Mouse (Mus musculus): Measurements from ENCODE around the gene Fastk.

- TF ChIP-seq POLR2A (IDR thresholded peaks at IDR 0.05; ENCODE audit: insufficient read depth, low read depth, low read length) (peak; percentile 81), CTCF (IDR thresholded peaks at IDR 0.05; ENCODE audit: insufficient read depth, low read depth, low read length) (no peak)
Observed at GRCm38 (mm10) chr5:24423129-24424003, 21.7 kb downstream of the Fastk start, which contains the start of the genes Cdk5 and Slc4a2.

Measured in olfactory bulb, adult 2 months (tissue).